Comparison of ENCODE assay signal across 27 mouse cellular contexts in the genomic region with DNA sequence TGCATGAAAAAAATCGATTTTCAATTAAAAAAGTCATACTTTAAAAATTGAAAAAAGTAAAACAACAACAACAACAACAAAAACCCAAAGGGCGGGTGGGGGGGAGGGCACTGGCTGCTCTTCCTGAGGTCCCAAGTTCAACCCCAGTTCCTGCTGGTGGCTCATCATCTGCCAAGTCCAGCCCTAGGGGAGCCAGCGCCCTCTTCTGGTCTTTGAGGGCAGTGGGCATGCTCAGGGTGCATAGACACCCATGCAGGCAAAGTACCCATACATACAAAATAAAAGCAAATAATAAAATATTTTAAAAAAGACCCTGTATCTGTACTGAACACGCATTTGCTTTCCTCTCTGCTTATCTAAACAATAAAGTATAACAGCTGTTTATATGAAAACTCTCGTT. TPM values are rescaled to one million over a fixed set of nuclear protein-coding genes. Genes with fewer than 3 reads are reported as not detected.
DNase-seq lines count a peak whose midpoint lies in the region; ATAC-seq and TF ChIP-seq lines count a peak whose summit lies in the region.
"Had no signal": no experiment of that assay in that cellular context is flagged by ENCODE, and none has a peak within 500 bp of the region (broad histone marks: within the 10 kb centered on the region; RNA-seq: fewer than 3 reads in every experiment).

No protein-coding gene starts in this region.

- TF ChIP-seq POLR2A in small intestine, adult 2 months (IDR thresholded peaks at IDR 0.05; ENCODE audit: low read depth, low read length): no peak

- H3K27ac ChIP-seq in heart, embryonic 12.5 days (ENCODE audit: poor library complexity, severe bottlenecking): no peak overlapping the region
- no peak overlapping the region for H3K27ac ChIP-seq in layer of hippocampus, adult 2 months
- H3K27ac ChIP-seq in small intestine, adult 2 months (ENCODE audit: insufficient read depth, low read depth, low read length): no peak overlapping the region
- H3K27ac ChIP-seq: embryonic facial prominence, embryonic 15.5 days; forebrain, embryonic 10.5 days; forebrain, embryonic 15.5 days; heart, adult 2 months; heart, embryonic 13.5 days; hindbrain, embryonic 15.5 days had no signal

- H3K9me3 ChIP-seq in heart, embryonic 12.5 days (replicated peaks): peaks cover 3% of the 10 kb centered on the region; the same call in 1 of the 2 replicates
- H3K9me3 ChIP-seq in E14TG2a.4 (ENCODE audit: low read length): no peaks in the 10 kb centered on the region
- H3K9me3 ChIP-seq: embryonic facial prominence, embryonic 15.5 days; forebrain, embryonic 10.5 days; forebrain, embryonic 15.5 days; heart, embryonic 13.5 days; hindbrain, embryonic 15.5 days had no signal

- 72% methylated on average over 5 of the region's 5 CpGs for WGBS in heart, embryonic 12.5 days
- WGBS in small intestine, adult 2 months: 67% methylated on average over 5 of the region's 5 CpGs

- H3K27me3 ChIP-seq in heart, embryonic 12.5 days (replicated peaks): no peaks in the 10 kb centered on the region
- H3K27me3 ChIP-seq in E14TG2a.4 (ENCODE audit: insufficient read depth, low read length): no peaks in the 10 kb centered on the region
- no peaks in the 10 kb centered on the region for H3K27me3 ChIP-seq in small intestine, adult 2 months (ENCODE audit: control insufficient read depth, insufficient read depth, low read length)
- H3K27me3 ChIP-seq: embryonic facial prominence, embryonic 15.5 days; forebrain, embryonic 15.5 days; heart, embryonic 13.5 days; hindbrain, embryonic 15.5 days had no signal

- H3K9ac ChIP-seq in heart, embryonic 12.5 days: no peak overlapping the region
- H3K9ac ChIP-seq: embryonic facial prominence, embryonic 15.5 days; forebrain, embryonic 15.5 days; heart, embryonic 13.5 days; hindbrain, embryonic 15.5 days had no signal

- H3K4me2 ChIP-seq in heart, embryonic 12.5 days: no peak overlapping the region
- H3K4me2 ChIP-seq: embryonic facial prominence, embryonic 15.5 days; forebrain, embryonic 15.5 days; heart, embryonic 13.5 days; hindbrain, embryonic 15.5 days had no signal

- no peak for ATAC-seq in heart, embryonic 12.5 days (ENCODE audit: insufficient number of reproducible peaks, low FRiP score)
- ATAC-seq: CD4-positive, CD25-positive, alpha-beta regulatory T cell, adult 4 months; forebrain, embryonic 15.5 days; Patski had no signal

- no peak overlapping the region for H3K4me3 ChIP-seq in heart, embryonic 12.5 days
- H3K4me3 ChIP-seq in layer of hippocampus, adult 2 months: no peak overlapping the region
- no peak overlapping the region for H3K4me3 ChIP-seq in E14TG2a.4 (replicated peaks; ENCODE audit: low read length)
- no peak overlapping the region for H3K4me3 ChIP-seq in small intestine, adult 2 months (ENCODE audit: low read depth, low read length)
- H3K4me3 ChIP-seq: embryonic facial prominence, embryonic 15.5 days; erythroblast, embryonic 14.5 days; forebrain, embryonic 10.5 days; forebrain, embryonic 15.5 days; heart, adult 2 months; heart, embryonic 13.5 days; hindbrain, embryonic 15.5 days had no signal

- peak; percentile 66 for DNase-seq in heart, adult 11 months
- no peak for DNase-seq in layer of hippocampus, adult 2 months (ENCODE audit: low spot score in 2 of 2)
- DNase-seq in layer of hippocampus, postnatal 14 days (ENCODE audit: low spot score in 2 of 2): no peak
- no peak for DNase-seq in urinary bladder, adult 18-20 months (ENCODE audit: low spot score in 2 of 2)
- DNase-seq: adrenal gland, adult 2 months; adrenal gland, postnatal 25 days; B cell, adult 2 months; cerebellum, adult 18-20 months; cerebellum, adult 9-11 months; cerebellum, postnatal 36 days; gastrocnemius, postnatal 36 days; heart, adult 2 months; heart, postnatal 36 days had no signal

- H3K4me1 ChIP-seq in heart, embryonic 12.5 days (replicated peaks): no peaks in the 10 kb centered on the region
- H3K4me1 ChIP-seq in E14TG2a.4 (replicated peaks; ENCODE audit: low read depth, low read length): no peaks in the 10 kb centered on the region
- H3K4me1 ChIP-seq in small intestine, adult 2 months (ENCODE audit: control insufficient read depth, insufficient read depth, insufficient read length, low read length): peaks cover 19% of the 10 kb centered on the region; the same call in 1 of the 2 replicates
- H3K4me1 ChIP-seq: embryonic facial prominence, embryonic 15.5 days; forebrain, embryonic 15.5 days; heart, embryonic 13.5 days; hindbrain, embryonic 15.5 days had no signal

- peak; percentile 31 for TF ChIP-seq CTCF in layer of hippocampus, adult 2 months (conservative IDR thresholded peaks at IDR 0.05)
- peak; percentile 32 for TF ChIP-seq CTCF in E14TG2a.4 (conservative IDR thresholded peaks at IDR 0.05; ENCODE audit: low read length)
- peak; percentile 55; the same call in 1 of the 2 replicates for TF ChIP-seq CTCF in small intestine, adult 2 months (IDR thresholded peaks at IDR 0.05; ENCODE audit: extremely low read depth, insufficient read length, insufficient replicate concordance, low read depth, low read length)

- H3K36me3 ChIP-seq in heart, embryonic 12.5 days: no peaks in the 10 kb centered on the region
- no peaks in the 10 kb centered on the region for H3K36me3 ChIP-seq in E14TG2a.4 (ENCODE audit: insufficient read depth, low read length)
- no peaks in the 10 kb centered on the region; the same call in 1 of the 2 replicates for H3K36me3 ChIP-seq in small intestine, adult 2 months (ENCODE audit: control insufficient read depth, insufficient read depth, low read length)
- H3K36me3 ChIP-seq: embryonic facial prominence, embryonic 15.5 days; forebrain, embryonic 10.5 days; forebrain, embryonic 15.5 days; heart, embryonic 13.5 days; hindbrain, embryonic 15.5 days had no signal

RNA-seq across cellular contexts. Expression of a gene that starts 10.5 kb away (rescaled TPM):
- not detected in 2 replicates for polyA plus RNA-seq in heart, embryonic 12.5 days (2016; fragmentation: Nextera tagmentation; extraction: Ambion mirVana)
- total RNA-seq in layer of hippocampus, adult 2 months (2021): not detected
- total RNA-seq in layer of hippocampus, postnatal 14 days (2021): not detected
- 12.4 and 30.1 TPM in 2 replicates for polyA plus RNA-seq in small intestine, adult 2 months (2012; rRNA removed)
- total RNA-seq: adrenal gland, adult 2 months; adrenal gland, postnatal 25 days; heart, adult 2 months; heart, postnatal 36 days had no signal
- polyA plus RNA-seq: adrenal gland, adult 2 months; CD4-positive, CD25-positive, alpha-beta regulatory T cell, adult 4 months; embryonic facial prominence, embryonic 11.5 days; embryonic facial prominence, embryonic 15.5 days; erythroblast, embryonic 14.5 days; forebrain, embryonic 15.5 days; heart, adult 2 months; heart, embryonic 13.5 days; heart, postnatal 0 days; hindbrain, embryonic 11.5 days; Patski had no signal
